Mouse (Mus musculus) frontal cortex, adult (tissue): Measurements from ENCODE around the gene Pdyn.

ENCODE experiments used
- ATAC-seq: cut with Nextera tagmentation; 2 replicates; pipeline ENCODE4 v1.9.2; 2017; ENCODE audit warnings: mild to moderate bottlenecking, moderate library complexity, mixed read lengths; ENCODE audit not compliant: low TSS enrichment

Pdyn gene

GRCm38 (mm10) chr2:129699484-129700158, at the start of gene Pdyn:
Gene Pdyn, minus strand, starts transcription at chr2:129699844.
- peak; percentile 65 for ATAC-seq

DNA sequence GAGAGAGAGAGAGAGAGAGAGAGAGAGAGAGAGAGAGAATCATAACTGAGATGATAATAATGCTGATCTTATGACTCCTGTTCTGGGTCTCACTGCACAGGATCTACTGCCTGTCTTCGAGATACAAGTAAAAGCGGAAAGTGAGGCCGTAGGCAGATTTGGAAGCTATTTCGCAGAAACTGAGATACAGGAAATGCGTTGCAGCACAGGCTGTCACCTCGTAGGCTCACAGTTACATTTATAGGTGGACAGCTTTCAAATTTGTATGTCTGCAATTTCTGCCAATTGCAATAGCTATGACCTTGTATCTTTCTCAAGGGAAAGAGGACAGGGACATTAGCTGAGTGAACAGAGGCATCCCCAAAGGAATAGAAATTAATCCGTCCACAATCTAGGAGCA, 42.4 kb upstream of the Pdyn start:
- ATAC-seq: peak; percentile 43; the same call in 1 of the 2 replicates

GRCm38 (mm10) chr2:129740515-129740914, 40.9 kb upstream of the Pdyn start:
- ATAC-seq: peak; percentile 86

DNA sequence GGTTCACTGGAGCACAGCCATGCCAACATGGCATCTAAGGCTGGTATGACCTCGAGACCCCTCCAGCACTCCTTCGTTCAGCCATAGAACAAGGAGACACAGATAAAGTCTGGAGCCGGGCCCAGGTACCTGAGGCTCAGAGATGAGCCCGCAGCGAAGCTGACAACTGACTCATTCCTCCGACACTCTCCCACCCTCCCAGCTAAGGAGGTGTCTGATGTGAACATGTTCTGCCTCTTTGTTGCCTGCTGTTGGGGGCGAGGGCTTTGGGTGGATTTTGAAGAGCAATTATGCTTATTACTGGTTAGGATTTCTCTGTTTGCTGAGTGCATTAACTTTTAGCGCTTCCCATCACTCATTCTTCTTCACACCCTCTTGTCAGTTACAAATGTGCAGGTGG, 34.4 kb upstream of the Pdyn start:
- peak; percentile 64; the same call in 1 of the 2 replicates for ATAC-seq

DNA sequence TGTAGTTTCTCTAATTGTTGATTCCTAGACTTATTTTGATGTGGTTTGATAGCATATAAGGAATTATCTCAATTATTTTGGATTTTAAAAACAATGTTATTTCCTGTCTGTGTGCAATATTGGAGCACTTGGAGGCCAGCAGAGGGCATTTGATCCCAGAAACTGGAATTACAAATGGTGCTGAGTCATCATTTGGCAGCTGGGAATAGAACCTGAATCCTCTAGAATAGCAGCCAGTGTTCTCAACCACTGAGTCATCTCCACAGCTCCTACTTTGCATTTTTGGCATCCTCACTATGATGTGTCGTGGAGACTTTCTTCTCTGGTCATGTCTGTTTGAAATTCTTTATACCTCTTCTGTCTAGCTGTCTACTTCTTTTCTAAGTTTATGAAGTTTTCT, 30.0 kb upstream of the Pdyn start:
- peak; percentile 84; the same call in 1 of the 2 replicates for ATAC-seq

- no peak for ATAC-seq
Observed at GRCm38 (mm10) chr2:129715671-129716070, 16.0 kb upstream of the Pdyn start.

DNA sequence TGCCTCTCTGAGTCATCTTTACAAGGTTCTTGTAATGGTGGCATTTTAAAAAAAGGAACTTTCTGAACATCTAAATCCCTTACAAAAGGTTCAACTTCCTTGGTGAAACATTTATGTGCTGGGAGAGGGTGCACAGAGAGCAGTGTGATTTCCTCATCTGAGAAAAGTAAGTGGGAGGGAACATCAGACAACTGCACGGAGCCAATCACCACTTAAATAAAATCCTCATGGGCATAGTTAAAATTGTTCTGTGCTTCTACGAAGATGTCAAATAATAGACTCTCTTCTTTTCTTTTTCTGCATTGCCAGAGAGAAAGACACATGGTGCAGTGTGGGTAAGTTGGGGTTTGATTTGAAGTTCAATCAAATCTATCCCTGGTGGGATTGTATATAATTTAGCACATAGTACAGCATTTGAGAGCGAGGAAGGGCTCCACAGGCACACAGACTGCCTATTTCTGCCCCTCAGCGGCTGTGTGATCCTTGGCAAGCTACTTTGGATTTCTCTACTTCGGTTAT, 13.4 kb upstream of the Pdyn start:
- ATAC-seq: peak; percentile 16; the same call in 1 of the 2 replicates

GRCm38 (mm10) chr2:129696059-129696458, 3.6 kb downstream of the Pdyn start:
- peak; percentile 70 for ATAC-seq

GRCm38 (mm10) chr2:129694303-129694702, 5.3 kb downstream of the Pdyn start:
- ATAC-seq: no peak

- no peak for ATAC-seq
Observed at GRCm38 (mm10) chr2:129692694-129693093, 7.0 kb downstream of the Pdyn start.

GRCm38 (mm10) chr2:129689694-129690093, 9.9 kb downstream of the Pdyn start:
- no peak for ATAC-seq

GRCm38 (mm10) chr2:129688036-129688625, 11.5 kb downstream of the Pdyn start:
- no peak for ATAC-seq

DNA sequence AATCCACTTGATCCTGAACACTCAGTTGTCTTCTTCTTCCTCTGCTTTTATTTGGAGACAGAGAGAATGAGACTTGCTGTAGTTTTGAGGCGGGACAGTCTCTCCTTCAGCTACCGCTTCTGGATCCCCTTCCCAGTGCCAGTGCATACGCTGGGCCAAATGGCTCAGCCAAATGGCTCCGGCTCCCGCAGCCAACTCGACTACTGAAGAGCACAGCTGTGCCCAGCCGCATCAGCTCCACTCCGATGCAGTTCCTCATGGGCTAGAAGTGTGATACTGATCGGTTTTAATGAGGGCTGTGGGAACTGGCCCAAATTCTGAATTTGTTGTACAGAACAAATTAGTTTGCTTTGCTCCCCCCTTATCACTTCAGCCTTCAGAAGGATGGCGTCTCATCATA, 12.7 kb downstream of the Pdyn start:
- ATAC-seq: peak; percentile 70

DNA sequence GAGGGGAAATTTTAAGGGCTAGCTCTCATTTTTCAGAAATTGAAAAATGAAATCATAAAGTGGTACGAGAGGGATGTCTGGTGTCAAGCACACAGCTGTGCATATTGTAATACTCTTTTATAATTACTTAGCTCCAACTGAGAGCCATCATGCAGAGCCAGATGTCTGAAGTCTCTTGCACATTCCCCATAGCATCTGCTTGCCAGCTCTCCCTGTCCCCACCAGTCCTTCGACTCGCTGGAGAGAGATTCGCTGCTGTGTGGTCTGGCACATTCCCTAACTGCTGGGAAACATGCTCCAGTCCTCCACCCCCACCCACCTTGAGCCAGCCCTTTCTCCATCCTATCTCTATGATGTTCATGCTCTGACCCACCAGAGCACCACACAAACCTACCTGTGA, 15.6 kb downstream of the Pdyn start:
- ATAC-seq: no peak

- ATAC-seq: no peak
Observed at GRCm38 (mm10) chr2:129680236-129680635, 19.4 kb downstream of the Pdyn start.

GRCm38 (mm10) chr2:129679066-129679465, 20.6 kb downstream of the Pdyn start:
- ATAC-seq: no peak

DNA sequence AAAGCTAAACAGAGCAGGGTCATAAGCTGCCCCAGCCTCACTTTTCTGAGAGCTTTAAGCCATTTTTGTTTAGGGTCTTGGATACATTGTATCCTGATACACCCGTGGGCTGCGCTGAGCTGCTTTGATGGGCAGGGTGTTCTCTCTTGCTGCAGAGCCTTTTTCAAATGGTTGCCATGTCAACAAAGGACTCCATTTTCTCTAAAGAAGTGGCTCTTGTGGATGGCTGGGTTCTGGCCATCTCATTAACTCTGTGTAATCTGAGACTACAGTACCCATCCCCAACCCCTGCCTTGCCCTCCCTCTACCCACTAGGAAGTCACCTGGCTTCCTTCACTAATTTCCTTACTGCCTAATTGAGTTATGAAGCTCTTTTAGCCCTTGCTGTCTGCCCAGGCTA, 22.0 kb downstream of the Pdyn start:
- ATAC-seq: no peak

DNA sequence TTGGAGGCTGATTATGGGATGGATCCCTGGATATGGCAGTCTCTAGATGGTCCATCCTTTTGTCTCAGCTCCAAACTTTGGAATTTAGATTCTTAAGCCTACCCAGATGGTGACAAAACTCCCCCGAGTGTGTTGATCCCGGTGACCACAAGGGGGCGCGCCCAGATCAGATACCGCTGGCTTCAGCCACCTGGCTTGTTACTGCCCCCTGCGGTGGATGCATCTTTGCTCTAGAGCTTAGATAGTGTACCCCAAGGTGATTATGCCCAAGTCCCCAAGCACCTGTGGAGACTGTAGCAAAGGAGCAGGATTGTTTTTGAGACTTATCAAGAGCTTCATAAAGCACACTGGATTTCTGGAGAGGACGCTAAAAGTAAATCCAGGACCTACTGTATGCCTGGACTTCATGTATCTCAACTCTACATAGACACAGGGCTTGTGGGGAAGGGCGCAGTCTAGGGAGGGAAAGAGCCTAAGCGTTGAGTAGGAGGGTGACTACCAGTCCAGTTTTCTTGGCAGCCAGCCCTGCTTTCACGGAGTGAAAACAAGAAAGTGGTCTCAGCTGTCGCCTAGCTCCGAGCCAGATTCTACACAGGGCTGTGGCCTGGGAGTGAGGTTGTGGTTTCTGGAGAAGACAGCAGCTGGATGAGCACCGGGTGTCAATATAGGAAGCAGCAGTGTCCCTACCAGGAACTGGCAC, 24.6 kb downstream of the Pdyn start:
- peak; percentile 93 for ATAC-seq

- no peak for ATAC-seq
Observed at GRCm38 (mm10) chr2:129671911-129672310, 27.7 kb downstream of the Pdyn start.

- no peak for ATAC-seq
Observed at GRCm38 (mm10) chr2:129662484-129662883, 37.2 kb downstream of the Pdyn start.

GRCm38 (mm10) chr2:129660020-129660419, 39.6 kb downstream of the Pdyn start:
- no peak for ATAC-seq

DNA sequence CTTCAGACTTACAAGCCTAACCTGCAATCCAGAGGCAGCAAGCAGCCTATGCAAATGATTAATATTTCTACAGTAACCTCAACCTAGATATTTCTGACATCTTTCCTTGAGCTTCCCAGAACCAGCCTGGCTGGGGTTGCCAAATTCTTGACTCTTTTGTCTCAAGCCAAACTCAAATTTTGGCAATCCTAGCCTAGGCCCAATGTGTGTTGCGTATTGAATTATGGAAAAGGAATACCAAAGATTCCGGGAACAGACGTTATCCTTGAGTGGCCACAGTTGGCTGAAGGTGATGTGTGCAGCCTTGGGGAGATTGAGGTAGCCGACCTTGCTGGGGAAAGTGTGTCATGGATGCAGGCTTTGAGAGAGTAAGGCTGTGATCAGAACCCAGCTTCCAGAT, 40.8 kb downstream of the Pdyn start:
- ATAC-seq: no peak

- ATAC-seq: peak; percentile 86
Observed at GRCm38 (mm10) chr2:129655033-129655432, 44.6 kb downstream of the Pdyn start.
